8 mouse cellular contexts compared by ENCODE assay signal in genomic region chr10:80329273-80330081, GRCm38 (mm10). TPM values are rescaled to one million over a fixed set of nuclear protein-coding genes. Genes with fewer than 3 reads are reported as not detected.
A peak's percentile ranks its signal among the peaks of the same experiment; 100 is the strongest.
DNase-seq lines count a peak whose midpoint lies in the region; ATAC-seq and TF ChIP-seq lines count a peak whose summit lies in the region.

TSS of gene Pcsk4 (minus strand) at chr10:80329498.
TSS of gene Reep6 (plus strand) at chr10:80329953.

- no peaks in the 10 kb centered on the region for H3K79me2 ChIP-seq in myocyte (ENCODE audit: control insufficient read depth, insufficient read depth)

- no peaks in the 10 kb centered on the region for H3K9me3 ChIP-seq in heart, embryonic 10.5 days
- no peaks in the 10 kb centered on the region for H3K9me3 ChIP-seq in kidney, embryonic 15.5 days (replicated peaks)

- TF ChIP-seq POLR2A in myocyte (IDR thresholded peaks at IDR 0.05; ENCODE audit: insufficient read length, low read depth) = no peak

- ATAC-seq in erythroblast, adult 5-6 weeks (replicated peaks; ENCODE audit: low FRiP score, poor library complexity, severe bottlenecking) = peak; percentile 74
- peak; percentile 95 for ATAC-seq in kidney, embryonic 15.5 days (replicated peaks; ENCODE audit: low FRiP score)

- peaks cover 40% of the 10 kb centered on the region for H3K4me1 ChIP-seq in heart, embryonic 10.5 days
- H3K4me1 ChIP-seq in kidney, embryonic 15.5 days = peaks cover 31% of the 10 kb centered on the region

- H3K9ac ChIP-seq in kidney, embryonic 15.5 days = peak within 1 kb of the TSS; percentile 47

- H3K27ac ChIP-seq in heart, embryonic 10.5 days = peak within 1 kb of the TSS; percentile 75
- H3K27ac ChIP-seq in kidney, embryonic 15.5 days = peak within 1 kb of the TSS; percentile 29

- H3ac ChIP-seq in myocyte (ENCODE audit: control insufficient read depth, insufficient read length) = peak within 1 kb of the TSS; percentile 12

- H3K4me3 ChIP-seq in heart, embryonic 10.5 days = peak within 1 kb of the TSS; percentile 67
- peak within 1 kb of the TSS; percentile 54 for H3K4me3 ChIP-seq in kidney, embryonic 15.5 days (replicated peaks)
- peak within 1 kb of the TSS; percentile 24 for H3K4me3 ChIP-seq in myocyte

- peak; percentile 97 to 98 for DNase-seq in B cell, adult 2 months
- peak; percentile 98 for DNase-seq in brain, adult 2 months (ENCODE audit: low read depth, low spot score)
- DNase-seq in heart, embryonic 10.5 days (ENCODE audit: low spot score) = peak; percentile 99
- peak; percentile 99 for DNase-seq in liver
- peak; percentile 96 for DNase-seq in splenic B cell, adult 2 months (ENCODE audit: low read depth, low spot score)

- H3K27me3 ChIP-seq in heart, embryonic 10.5 days (ENCODE audit: insufficient read depth, poor library complexity, severe bottlenecking) = peaks cover 88% of the 10 kb centered on the region
- peaks cover 24% of the 10 kb centered on the region for H3K27me3 ChIP-seq in kidney, embryonic 15.5 days
- H3K27me3 ChIP-seq in myocyte (ENCODE audit: control insufficient read depth, insufficient read depth, insufficient read length) = no peaks in the 10 kb centered on the region
- no peaks in the 10 kb centered on the region for H3K27me3 ChIP-seq in splenic B cell, adult 2 months (ENCODE audit: control insufficient read depth, insufficient read depth, low read length, poor library complexity, severe bottlenecking)

- WGBS in heart, embryonic 10.5 days = 7% methylated on average over 36 of the region's 36 CpGs
- 4% methylated on average over 36 of the region's 36 CpGs for WGBS in kidney, embryonic 15.5 days

- H3K4me2 ChIP-seq in kidney, embryonic 15.5 days = peak within 1 kb of the TSS; percentile 89
- H3K4me2 ChIP-seq in myocyte (ENCODE audit: low read depth) = peak within 1 kb of the TSS; percentile 98

- no peaks in the 10 kb centered on the region for H3K36me3 ChIP-seq in heart, embryonic 10.5 days
- H3K36me3 ChIP-seq in kidney, embryonic 15.5 days = no peaks in the 10 kb centered on the region
- H3K36me3 ChIP-seq in myocyte (ENCODE audit: control insufficient read depth, insufficient read depth) = no peaks in the 10 kb centered on the region
- H3K36me3 ChIP-seq in splenic B cell, adult 2 months (ENCODE audit: control insufficient read depth, insufficient read depth, low read length, poor library complexity, severe bottlenecking) = no peaks in the 10 kb centered on the region

TF ChIP-seq in myocyte, 11 proteins besides CTCF, POLR2A, EP300 and RAD21:
- no peak for TF ChIP-seq MAX (IDR thresholded peaks at IDR 0.05; ENCODE audit: low read depth)
- no peak for TF ChIP-seq E2F4 (IDR thresholded peaks at IDR 0.05; ENCODE audit: insufficient read depth)
- TF ChIP-seq SRF (IDR thresholded peaks at IDR 0.05; ENCODE audit: control insufficient read depth, insufficient read length, low read depth) = peak; percentile 18
- no peak for TF ChIP-seq CEBPB (IDR thresholded peaks at IDR 0.05; ENCODE audit: insufficient read depth, poor library complexity, severe bottlenecking)

RNA-seq across cellular contexts. Expression of gene Pcsk4, which starts in this region (rescaled TPM):
- 1.0 TPM in 1 of 2 replicates, not detected in the other for total RNA-seq in erythroblast, adult 5-6 weeks (2015; ENCODE audit: low replicate concordance)
- total RNA-seq in erythroblast, adult 5-6 weeks (2017; ENCODE audit: low replicate concordance) = not detected in 2 replicates
- polyA plus RNA-seq in heart, embryonic 10.5 days (2016; fragmentation: Nextera tagmentation; extraction: Ambion mirVana) = 1.6 and 4.0 TPM in 2 replicates
- 5.8 and 9.1 TPM in 2 replicates for polyA plus RNA-seq in kidney, embryonic 15.5 days (2015; fragmentation: Nextera tagmentation; extraction: Ambion mirVana)
- 2.1 TPM for polyA plus RNA-seq in myocyte (2012; fragmentation: generic; extraction: Trizol)

RNA-seq across cellular contexts. Expression of gene Reep6, which starts in this region (rescaled TPM):
- total RNA-seq in erythroblast, adult 5-6 weeks (2015; ENCODE audit: low replicate concordance) = 1.7 and 6.0 TPM in 2 replicates
- total RNA-seq in erythroblast, adult 5-6 weeks (2017; ENCODE audit: low replicate concordance) = 2.0 and 4.5 TPM in 2 replicates
- polyA plus RNA-seq in heart, embryonic 10.5 days (2016; fragmentation: Nextera tagmentation; extraction: Ambion mirVana) = 7.1 and 18.3 TPM in 2 replicates
- 8.4 and 10.5 TPM in 2 replicates for polyA plus RNA-seq in kidney, embryonic 15.5 days (2015; fragmentation: Nextera tagmentation; extraction: Ambion mirVana)
- 25.7 TPM for polyA plus RNA-seq in myocyte (2012; fragmentation: generic; extraction: Trizol)

Comparison
In these comparisons a context has a peak if more than half of its experiments do, and no peak if none do; other contexts are left out.
1. Peak in every context shown above with its lines: DNase-seq, ATAC-seq, H3K4me3 ChIP-seq and H3K27ac ChIP-seq.